Mouse (Mus musculus) stomach, embryonic 14.5 days (tissue): Measurements from ENCODE around the gene Dalrd3. TPM values are rescaled to one million over a fixed set of nuclear protein-coding genes. Genes with fewer than 3 reads are reported as not detected.

ENCODE experiments used
- ATAC-seq: fragments of 200-750 bp; cut with Nextera tagmentation; 2 replicates; pipeline ENCODE4 v1.8.0; 2017; ENCODE audit warnings: low read depth, moderate TSS enrichment; ENCODE audit not compliant: insufficient number of reproducible peaks, insufficient read depth, low FRiP score
- H3K27ac ChIP-seq: fragments of 300-500 bp; sonication (generic); 2 replicates; pipeline ENCODE4 v1.5.1; 2014; ENCODE audit warnings: mild to moderate bottlenecking, low read length, moderate library complexity, mixed read lengths
- H3K27me3 ChIP-seq: fragments of 300-500 bp; sonication (generic); 2 replicates; pipeline ENCODE4 v1.6.1; 2014; ENCODE audit warnings: low read length, control low read depth, mixed read lengths; ENCODE audit not compliant: control insufficient read depth, insufficient read depth
- H3K36me3 ChIP-seq: fragments of 300-500 bp; sonication (generic); 2 replicates; pipeline ENCODE4 v1.6.1; 2014; ENCODE audit warnings: mild to moderate bottlenecking, control low read depth, low read length, moderate library complexity, mixed read lengths; ENCODE audit not compliant: control insufficient read depth, insufficient read depth
- H3K4me1 ChIP-seq: fragments of 300-500 bp; sonication (generic); 2 replicates; pipeline ENCODE4 v1.6.1; 2014; ENCODE audit warnings: low read length, control low read depth, mixed read lengths; ENCODE audit not compliant: control insufficient read depth, insufficient read depth
- H3K4me2 ChIP-seq: fragments of 300-500 bp; sonication (generic); replicated peaks from 2 replicates; pipeline ENCODE4 v1.6.1; 2014; ENCODE audit warnings: low read depth, low read length, control low read depth
- H3K4me3 ChIP-seq: fragments of 300-500 bp; sonication (generic); 2 replicates; pipeline ENCODE4 v1.5.1; 2014; ENCODE audit warnings: low read depth, low read length, control low read depth
- H3K9ac ChIP-seq: fragments of 300-500 bp; sonication (generic); replicated peaks from 2 replicates; pipeline ENCODE4 v1.6.1; 2014; ENCODE audit warnings: low read depth, mild to moderate bottlenecking, control low read depth, low read length, moderate library complexity, mixed read lengths
- H3K9me3 ChIP-seq: fragments of 300-500 bp; sonication (generic); 2 replicates; pipeline ENCODE4 v1.6.1; 2016; ENCODE audit warnings: low read depth, low read length, control low read depth; ENCODE audit not compliant: control insufficient read depth
- WGBS: fragments of 180-500 bp; shearing (Covaris S2); extraction: QIAGEN DNeasy Blood & Tissue Kit; methylation state at CpG from one replicate; pipeline ENCODE4 v1.1.7; 2014; 5-methylcytosine and 5-hydroxymethylcytosine counted together
- polyA plus RNA-seq: library from polyadenylated mRNA; unstranded; fragments of >200 nt; fragmentation: Nextera tagmentation; extraction: Ambion mirVana; gene quantifications from 2 replicates; pipeline ENCODE4 v1.2.1, GENCODE M21; 2014

Dalrd3 gene
- polyA plus RNA-seq, 1 experiment from 2014 or later = 135 TPM

DNA sequence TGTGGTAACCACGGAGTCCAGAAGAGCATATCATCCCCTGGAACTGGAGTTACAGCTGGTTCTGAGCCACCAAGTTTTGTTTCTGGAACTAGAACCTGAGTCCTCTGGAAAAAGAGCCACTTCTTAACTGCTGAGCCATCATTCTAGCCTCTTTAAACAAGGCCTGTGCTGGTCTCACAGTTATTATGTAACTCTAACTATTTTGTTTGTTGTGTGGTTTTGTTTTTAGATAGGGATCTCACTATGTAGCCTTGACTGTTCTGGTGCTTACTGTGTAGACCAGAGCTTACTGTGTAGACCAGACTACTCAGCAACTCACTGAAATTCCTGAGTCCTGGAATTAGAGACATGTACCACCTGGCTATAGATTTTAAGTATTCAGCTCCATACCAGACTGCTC lies 22.8 kb upstream of the Dalrd3 start:
- H3K27me3 ChIP-seq = no peaks in the 10 kb centered on the region
- ATAC-seq = no peak
- 94% methylated on average over 1 of the region's 1 CpGs for WGBS
- H3K9ac ChIP-seq = no peak overlapping the region
- H3K4me1 ChIP-seq = no peaks in the 10 kb centered on the region
- H3K9me3 ChIP-seq = no peaks in the 10 kb centered on the region
- peaks cover 70% of the 10 kb centered on the region for H3K36me3 ChIP-seq
- H3K4me2 ChIP-seq = no peak overlapping the region
- H3K4me3 ChIP-seq = no peak overlapping the region
- H3K27ac ChIP-seq = no peak overlapping the region

DNA sequence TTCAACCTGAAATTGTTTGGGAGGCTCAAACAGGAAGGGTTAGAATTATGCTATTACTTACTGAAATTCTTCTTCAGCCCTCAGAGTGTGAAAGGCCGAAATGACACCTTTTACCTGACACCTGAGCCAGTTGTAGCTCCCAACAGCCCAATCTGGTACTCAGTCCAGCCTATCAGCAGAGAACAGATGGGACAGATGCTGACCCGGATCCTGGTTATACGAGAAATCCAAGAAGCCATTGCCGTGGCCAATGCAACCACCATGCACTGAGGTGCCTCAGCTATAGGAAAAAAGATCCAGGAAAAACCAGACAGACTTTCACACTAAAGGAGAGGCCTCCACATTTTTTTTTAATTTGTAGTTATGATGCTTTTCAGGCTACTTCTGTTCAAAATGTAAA lies 10.5 kb upstream of the Dalrd3 start:
- peaks cover 6% of the 10 kb centered on the region; the same call in 1 of the 2 replicates for H3K4me1 ChIP-seq
- no peak overlapping the region for H3K9ac ChIP-seq
- H3K27me3 ChIP-seq = no peaks in the 10 kb centered on the region
- no peak overlapping the region for H3K4me2 ChIP-seq
- H3K4me3 ChIP-seq = no peak overlapping the region
- ATAC-seq = no peak
- no peak overlapping the region for H3K27ac ChIP-seq
- H3K36me3 ChIP-seq = peaks cover 64% of the 10 kb centered on the region
- WGBS = 88% methylated on average over 4 of the region's 4 CpGs
- no peaks in the 10 kb centered on the region for H3K9me3 ChIP-seq

DNA sequence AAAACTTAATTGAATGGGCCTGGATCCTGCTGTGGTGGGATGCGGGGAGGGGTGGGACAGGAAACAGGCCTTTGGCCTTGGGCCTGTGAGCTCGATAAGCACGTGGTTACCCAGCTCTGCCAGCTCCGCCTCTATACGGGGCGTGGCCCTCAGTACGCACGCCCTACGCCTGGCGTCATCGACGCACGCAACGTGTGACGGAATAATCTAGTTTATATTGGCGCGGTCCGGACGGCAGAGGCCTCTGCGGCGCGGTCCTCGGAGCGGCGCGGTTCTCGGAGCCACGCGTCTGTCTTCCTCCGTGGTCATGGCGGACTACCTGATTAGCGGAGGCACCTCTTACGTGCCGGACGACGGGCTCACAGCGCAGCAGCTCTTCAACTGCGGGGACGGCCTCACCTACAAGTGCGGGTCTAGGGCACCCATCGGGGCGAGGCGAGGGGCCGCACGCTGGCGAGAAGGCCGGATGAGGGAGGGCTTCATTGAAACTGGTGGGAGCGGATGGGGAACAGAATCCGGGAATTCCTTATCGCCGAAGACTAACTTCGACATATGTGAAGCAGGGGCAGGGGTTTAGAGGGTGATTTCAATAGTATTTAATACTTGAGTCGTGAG lies 9.4 kb upstream of the Dalrd3 start, which contains the start of gene Impdh2:
TSS of gene Impdh2 (plus strand) at position 60 of the 615 bp plus-strand sequence.
- Histone ChIP-seq H3K9ac (peak within 1 kb of the TSS; percentile 68), H3K4me2 (peak within 1 kb of the TSS; percentile 81), H3K27me3 (no peaks in the 10 kb centered on the region), H3K36me3 (peaks cover 58% of the 10 kb centered on the region), H3K4me1 (peaks cover 6% of the 10 kb centered on the region; the same call in 1 of the 2 replicates), H3K4me3 (peak within 1 kb of the TSS; percentile 63), H3K9me3 (no peaks in the 10 kb centered on the region), H3K27ac (no peak within 1 kb of the TSS; the same call in 1 of the 2 replicates)
- ATAC-seq = peak; percentile 99
- WGBS = 0% methylated on average over 53 of the region's 53 CpGs

DNA sequence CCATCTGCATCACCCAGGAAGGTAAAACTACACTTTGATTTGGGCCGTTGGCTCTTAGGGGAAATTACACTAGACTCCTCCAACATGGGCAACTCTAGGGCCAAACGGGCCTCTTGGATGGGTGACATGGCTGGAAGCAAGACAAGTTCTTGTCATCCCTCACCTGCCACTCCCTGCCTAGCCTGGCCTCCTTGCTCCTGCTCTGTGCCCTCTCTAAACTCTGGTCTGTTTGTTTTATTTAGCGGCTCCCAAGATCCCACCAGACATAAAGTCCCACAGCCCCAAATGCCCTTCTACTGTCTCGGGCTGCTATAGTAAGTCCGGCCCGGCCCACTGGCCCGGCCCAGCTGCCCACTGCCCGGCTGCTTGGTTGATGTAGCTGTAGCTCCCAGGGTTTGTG lies 6.0 kb upstream of the Dalrd3 start:
- Histone ChIP-seq H3K4me1 (peaks cover 20% of the 10 kb centered on the region), H3K4me3 (no peak overlapping the region), H3K9me3 (no peaks in the 10 kb centered on the region), H3K9ac (no peak overlapping the region), H3K27ac (no peak overlapping the region), H3K4me2 (no peak overlapping the region), H3K36me3 (peaks cover 37% of the 10 kb centered on the region), H3K27me3 (no peaks in the 10 kb centered on the region)
- WGBS = 93% methylated on average over 8 of the region's 8 CpGs
- ATAC-seq = no peak

DNA sequence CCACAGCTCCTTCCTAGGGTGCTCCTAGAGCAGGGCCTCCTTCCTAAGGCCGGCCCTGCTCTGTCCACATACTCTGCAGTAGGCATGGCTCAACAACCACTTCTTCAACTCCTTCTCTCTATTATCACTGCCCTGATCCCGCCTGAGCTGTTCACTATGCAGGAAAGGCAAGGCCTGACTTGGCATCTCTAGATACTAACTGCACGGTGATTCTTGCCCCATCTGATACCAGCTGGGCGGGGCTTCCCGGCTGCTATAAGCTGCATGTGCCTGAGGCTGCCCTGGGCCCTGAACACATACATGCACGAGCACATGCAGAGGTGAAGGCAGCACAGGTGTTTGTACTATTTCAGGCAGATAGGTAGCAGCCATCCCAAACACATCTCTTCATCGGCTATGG lies 5.6 kb upstream of the Dalrd3 start:
- no peak overlapping the region for H3K27ac ChIP-seq
- H3K4me1 ChIP-seq = peaks cover 20% of the 10 kb centered on the region
- H3K9me3 ChIP-seq = no peaks in the 10 kb centered on the region
- WGBS = 82% methylated on average over 7 of the region's 7 CpGs
- H3K36me3 ChIP-seq = peaks cover 32% of the 10 kb centered on the region
- H3K4me2 ChIP-seq = no peak overlapping the region
- no peak overlapping the region for H3K9ac ChIP-seq
- H3K4me3 ChIP-seq = no peak overlapping the region
- no peaks in the 10 kb centered on the region for H3K27me3 ChIP-seq
- no peak for ATAC-seq

DNA sequence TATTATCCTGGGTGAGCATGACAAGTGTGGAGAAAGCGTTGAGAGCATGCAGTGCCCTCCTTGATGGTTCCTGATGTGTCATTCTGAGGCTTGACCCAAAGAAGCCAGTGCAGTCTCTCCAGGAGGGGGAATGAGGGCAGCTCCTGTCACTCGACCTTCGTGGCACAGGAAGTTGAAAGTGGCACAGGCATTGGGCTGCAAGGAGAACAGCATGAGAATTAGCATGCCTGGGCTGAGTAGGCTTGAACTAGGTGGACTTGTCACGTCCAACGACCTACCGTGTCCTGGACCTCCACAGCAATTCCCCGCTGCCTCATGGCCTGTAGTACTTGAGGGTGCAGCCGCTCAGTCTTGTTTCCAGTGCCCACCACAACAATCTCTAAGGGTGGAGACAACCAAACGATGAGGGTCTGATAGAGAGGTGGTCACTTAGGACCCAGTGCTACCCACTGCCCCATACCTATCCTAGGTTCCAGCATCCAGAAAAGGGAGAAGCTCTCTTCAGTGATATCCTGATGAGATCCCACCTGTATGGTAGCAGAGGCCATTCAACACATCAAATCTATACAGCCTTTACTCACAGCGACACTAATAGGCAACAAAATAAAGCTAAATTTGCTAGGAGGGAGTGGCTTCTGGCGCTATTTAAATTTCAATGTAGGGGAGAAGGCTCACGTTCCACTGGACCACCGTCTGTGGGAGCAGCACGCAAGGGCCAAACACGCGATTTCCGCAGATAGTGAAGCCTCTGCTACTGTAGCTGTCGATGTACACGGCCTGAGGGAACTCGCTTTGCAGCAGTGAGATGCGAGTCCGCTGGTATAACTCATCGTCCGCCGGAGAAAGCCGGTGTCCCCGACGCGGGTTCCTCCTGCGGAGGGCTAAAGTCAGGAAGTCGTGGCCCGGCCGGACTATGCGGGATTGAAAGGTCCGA lies 3.5 kb upstream of the Dalrd3 start:
- Histone ChIP-seq H3K9me3 (no peaks in the 10 kb centered on the region), H3K36me3 (peaks cover 36% of the 10 kb centered on the region), H3K4me1 (peaks cover 27% of the 10 kb centered on the region), H3K9ac (peak overlapping the region; percentile 76), H3K27ac (peak overlapping the region; percentile 93), H3K4me3 (peak overlapping the region; percentile 68), H3K27me3 (no peaks in the 10 kb centered on the region), H3K4me2 (peak overlapping the region; percentile 98)
- no peak for ATAC-seq
- 12% methylated on average over 35 of the region's 35 CpGs for WGBS

DNA sequence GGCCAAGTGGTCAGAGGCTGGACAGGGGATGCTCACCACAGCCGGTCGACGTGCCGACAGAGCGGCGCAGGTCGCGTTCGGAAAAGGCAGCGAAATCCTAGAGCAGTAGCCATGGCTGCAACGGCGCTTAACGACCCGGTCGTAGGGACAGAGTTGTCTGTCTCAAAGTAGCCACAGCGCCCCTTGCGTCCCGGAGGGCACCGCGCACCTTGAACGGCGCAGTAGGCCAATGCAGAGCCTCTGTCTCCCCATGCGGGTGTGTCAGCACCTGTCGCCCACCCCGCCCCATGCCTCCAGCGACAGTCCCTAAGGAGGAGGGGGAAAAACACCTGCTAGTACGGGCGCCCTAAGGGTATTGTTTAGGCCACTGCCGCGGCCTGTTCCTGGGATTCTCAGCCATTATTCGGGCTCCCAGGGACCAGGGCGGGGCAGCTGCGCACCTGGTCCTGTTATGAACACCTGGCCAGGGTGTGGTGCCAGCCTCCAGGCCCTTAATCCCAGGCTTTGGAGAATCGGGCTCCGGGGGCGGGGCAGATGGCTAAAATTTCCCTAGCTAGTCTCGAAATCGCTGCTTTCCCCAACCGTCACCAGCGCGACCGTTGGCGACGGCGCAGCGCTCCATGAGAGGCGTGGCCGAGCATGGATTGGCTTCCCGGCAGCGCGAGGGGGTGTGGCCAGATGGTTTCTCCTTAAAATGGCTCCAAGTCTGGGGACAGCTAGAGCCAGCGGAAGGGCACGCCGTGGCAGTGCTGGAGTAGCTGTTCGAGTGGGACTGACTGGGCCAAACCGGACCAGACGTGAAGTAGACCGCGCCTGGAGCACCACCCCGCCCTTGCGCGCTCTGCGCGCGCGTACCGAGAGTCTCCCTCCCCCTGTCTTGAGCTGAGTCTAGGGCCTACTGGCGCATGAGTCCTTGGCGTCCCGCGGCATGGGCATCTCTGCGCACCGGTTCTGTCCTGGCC lies 2.6 kb upstream of the Dalrd3 start, which contains the start of gene Ndufaf3:
TSS of gene Ndufaf3 (minus strand) at position 620 of the 962 bp plus-strand sequence.
- peaks cover 23% of the 10 kb centered on the region for H3K4me1 ChIP-seq
- peaks cover 37% of the 10 kb centered on the region for H3K36me3 ChIP-seq
- H3K27ac ChIP-seq = peak within 1 kb of the TSS; percentile 93
- no peaks in the 10 kb centered on the region for H3K9me3 ChIP-seq
- no peaks in the 10 kb centered on the region for H3K27me3 ChIP-seq
- ATAC-seq = peak; percentile 84
- H3K4me2 ChIP-seq = peak within 1 kb of the TSS; percentile 98
- H3K9ac ChIP-seq = peak within 1 kb of the TSS; percentile 76
- peak within 1 kb of the TSS; percentile 68 for H3K4me3 ChIP-seq
- under 1% methylated on average over 73 of the region's 73 CpGs for WGBS
